Mouse (Mus musculus) embryonic facial prominence, embryonic 11.5 days (tissue): ENCODE results near the gene Gtf2ird2. TPM values are rescaled to one million over a fixed set of nuclear protein-coding genes. Genes with fewer than 3 reads are reported as not detected.

Experiments
- ATAC-seq: fragments of 200-750 bp; cut with Nextera tagmentation; replicated peaks from 2 replicates; pipeline ENCODE4 v1.8.0; 2017; ENCODE audit warnings: low read depth; ENCODE audit not compliant: insufficient number of reproducible peaks, low FRiP score, low TSS enrichment
- DNase-seq: peaks from one replicate; pipeline ENCODE4 v3.0.0-alpha.2; 2015; ENCODE audit warnings: low spot score
- H3K27ac ChIP-seq: fragments of 300-500 bp; sonication (generic); replicated peaks from 2 replicates; pipeline ENCODE4 v1.5.1; 2014; ENCODE audit warnings: mild to moderate bottlenecking, low read depth, low read length, control low read depth
- H3K27me3 ChIP-seq: fragments of 300-500 bp; sonication (generic); 2 replicates; pipeline ENCODE4 v1.6.1; 2014; ENCODE audit warnings: mild to moderate bottlenecking, low read length, moderate library complexity, mixed read lengths; ENCODE audit not compliant: control insufficient read depth, insufficient read depth
- H3K36me3 ChIP-seq: fragments of 300-500 bp; sonication (generic); replicated peaks from 2 replicates; pipeline ENCODE4 v1.6.1; 2014; ENCODE audit warnings: low read depth, mild to moderate bottlenecking, low read length, moderate library complexity, mixed read lengths; ENCODE audit not compliant: control insufficient read depth, insufficient read depth
- H3K4me1 ChIP-seq: fragments of 300-500 bp; sonication (generic); 2 replicates; pipeline ENCODE4 v1.6.1; 2014; ENCODE audit warnings: low read length, mixed read lengths; ENCODE audit not compliant: control insufficient read depth, insufficient read depth
- H3K4me2 ChIP-seq: fragments of 300-500 bp; sonication (generic); 2 replicates; pipeline ENCODE4 v1.6.1; 2014; ENCODE audit warnings: low read depth, mild to moderate bottlenecking, control low read depth, low read length, moderate library complexity
- H3K4me3 ChIP-seq: fragments of 300-500 bp; sonication (generic); 2 replicates; pipeline ENCODE4 v1.5.1; 2014; ENCODE audit warnings: low read depth, low read length, control low read depth
- H3K9ac ChIP-seq: fragments of 300-500 bp; sonication (generic); replicated peaks from 2 replicates; pipeline ENCODE4 v1.6.1; 2014; ENCODE audit warnings: mild to moderate bottlenecking, control low read depth, low read length
- H3K9me3 ChIP-seq: fragments of 300-500 bp; sonication (generic); replicated peaks from 2 replicates; pipeline ENCODE4 v1.6.1; 2016; ENCODE audit warnings: mild to moderate bottlenecking, low read length, inconsistent platforms, mixed read lengths; ENCODE audit not compliant: control insufficient read depth
- WGBS: fragments of 180-500 bp; shearing (Covaris S2); extraction: QIAGEN DNeasy Blood & Tissue Kit; methylation state at CpG from one replicate; pipeline ENCODE4 v1.1.7; 2014; 5-methylcytosine and 5-hydroxymethylcytosine counted together
- polyA plus RNA-seq: library from polyadenylated mRNA; unstranded; fragments of >200 nt; fragmentation: Nextera tagmentation; extraction: Ambion mirVana; gene quantifications from 2 replicates; pipeline ENCODE4 v1.2.1, GENCODE M21; 2014

Gtf2ird2 gene
- polyA plus RNA-seq, 1 experiment from 2014 or later = 5.4 TPM

DNA sequence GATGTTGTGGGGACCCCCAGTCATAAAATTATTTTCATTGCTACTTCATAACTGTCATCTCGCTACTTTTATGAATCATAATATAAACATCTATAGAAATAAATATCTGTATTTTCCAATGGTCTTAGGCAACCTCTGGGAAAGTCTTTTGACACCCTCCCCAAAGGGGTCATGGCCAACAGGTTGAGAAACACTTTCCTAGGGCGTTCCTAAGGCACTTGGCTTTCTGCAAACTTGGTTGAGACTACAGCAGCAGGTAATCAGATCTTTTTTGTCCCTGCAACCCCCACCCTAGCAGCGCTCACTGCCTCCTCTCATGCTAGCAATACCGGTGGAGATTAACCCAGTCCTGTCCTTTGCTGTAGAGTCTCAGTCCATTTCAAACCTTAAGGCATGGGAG, 37.5 kb downstream of the Gtf2ird2 start:
- 0 out of 2 replicates have a peak, but pooled peaks cover 3% of the 10 kb centered on the region for H3K4me1 ChIP-seq
- ATAC-seq = no peak
- no peak overlapping the region for H3K27ac ChIP-seq
- 37% methylated on average over 4 of the region's 4 CpGs for WGBS
- H3K9ac ChIP-seq = peak overlapping the region; percentile 62
- no peaks in the 10 kb centered on the region for H3K27me3 ChIP-seq
- no peak for DNase-seq
- H3K9me3 ChIP-seq = no peaks in the 10 kb centered on the region
- no peak overlapping the region; the same call in 1 of the 2 replicates for H3K4me3 ChIP-seq
- 0 out of 2 replicates have a peak overlapping the region, but pooled peaks have one; percentile 54 for H3K4me2 ChIP-seq
- H3K36me3 ChIP-seq = no peaks in the 10 kb centered on the region

DNA sequence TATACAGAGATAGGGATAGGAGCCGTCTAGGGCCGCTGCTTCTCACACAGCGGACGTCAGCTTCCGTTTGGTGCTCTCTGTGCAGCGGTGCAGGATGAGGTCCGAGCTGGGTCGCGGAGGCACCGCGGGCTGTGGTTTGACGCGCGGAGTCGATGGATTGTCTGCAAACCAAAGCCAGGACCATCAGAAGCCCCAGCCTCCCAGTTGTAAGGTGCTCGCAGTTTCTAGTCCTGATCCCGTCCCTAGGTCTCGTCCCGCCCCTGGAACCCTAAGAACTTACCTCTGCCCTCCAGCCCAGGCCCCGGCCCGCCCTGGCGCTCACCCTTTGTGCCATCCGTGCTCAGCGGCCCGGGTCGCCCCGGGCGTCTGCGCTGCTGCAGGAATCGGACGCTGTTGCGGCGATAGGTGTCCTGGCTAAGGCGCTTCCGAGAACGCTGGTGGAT, 37.9 kb downstream of the Gtf2ird2 start:
- Histone ChIP-seq H3K27ac (no peak overlapping the region), H3K4me2 (peak overlapping the region; percentile 54)

DNA sequence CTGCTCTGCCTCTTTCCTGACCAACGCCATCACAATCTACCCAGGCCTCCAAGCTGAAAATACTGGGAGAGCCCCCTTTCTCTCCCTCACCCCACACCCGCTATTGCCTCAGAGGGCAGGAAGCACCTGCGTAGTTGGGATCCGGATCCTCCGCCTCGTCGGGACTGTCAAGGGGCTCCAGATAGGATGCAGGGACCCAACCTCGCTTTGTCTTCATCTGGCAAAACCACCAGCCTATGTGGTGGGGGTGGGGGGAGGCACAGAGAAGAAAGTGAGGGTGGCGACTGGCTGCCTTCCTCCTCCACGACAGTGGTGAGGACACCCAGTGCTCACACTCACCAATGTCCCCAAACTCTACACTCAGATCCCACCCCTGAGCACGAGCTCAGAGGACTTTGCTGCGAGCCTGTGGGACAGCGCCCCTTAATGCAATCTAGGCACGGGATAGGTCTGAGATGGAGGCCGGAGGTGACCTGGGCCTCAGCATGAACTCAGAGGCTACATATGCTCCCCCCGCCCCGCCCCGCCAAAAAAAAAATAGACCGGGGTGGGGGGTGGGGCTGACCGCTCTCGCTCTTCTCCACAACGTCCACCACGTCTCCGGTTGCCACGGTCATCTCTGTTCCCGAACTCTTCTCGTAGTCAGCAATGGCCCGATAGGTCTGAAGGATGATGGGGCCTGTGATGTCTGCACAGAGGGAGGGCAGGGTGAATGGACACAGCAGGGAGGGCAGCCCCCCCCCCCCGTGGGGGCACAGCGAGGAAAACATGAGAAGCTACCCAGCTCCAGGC, 41.5 kb downstream of the Gtf2ird2 start:
- no peak overlapping the region for H3K9ac ChIP-seq
- peaks cover 6% of the 10 kb centered on the region; the same call in 1 of the 2 replicates for H3K4me1 ChIP-seq
- no peak overlapping the region for H3K4me3 ChIP-seq
- ATAC-seq = no peak
- H3K36me3 ChIP-seq = no peaks in the 10 kb centered on the region
- 74% methylated on average over 30 of the region's 30 CpGs for WGBS
- DNase-seq = no peak
- H3K4me2 ChIP-seq = no peak overlapping the region
- no peaks in the 10 kb centered on the region for H3K9me3 ChIP-seq
- no peaks in the 10 kb centered on the region for H3K27me3 ChIP-seq
- H3K27ac ChIP-seq = no peak overlapping the region

More for the DNA sequence above, 37.9 kb downstream of the Gtf2ird2 start:
- ATAC-seq (no peak), DNase-seq (peak; percentile 41)
- Histone ChIP-seq H3K27me3 (no peaks in the 10 kb centered on the region), H3K9me3 (no peaks in the 10 kb centered on the region), H3K36me3 (no peaks in the 10 kb centered on the region), H3K9ac (peak overlapping the region; percentile 62), H3K4me3 (peak overlapping the region; percentile 8), H3K4me1 (peaks cover 6% of the 10 kb centered on the region; the same call in 1 of the 2 replicates)
- WGBS = 2% methylated on average over 36 of the region's 36 CpGs

DNA sequence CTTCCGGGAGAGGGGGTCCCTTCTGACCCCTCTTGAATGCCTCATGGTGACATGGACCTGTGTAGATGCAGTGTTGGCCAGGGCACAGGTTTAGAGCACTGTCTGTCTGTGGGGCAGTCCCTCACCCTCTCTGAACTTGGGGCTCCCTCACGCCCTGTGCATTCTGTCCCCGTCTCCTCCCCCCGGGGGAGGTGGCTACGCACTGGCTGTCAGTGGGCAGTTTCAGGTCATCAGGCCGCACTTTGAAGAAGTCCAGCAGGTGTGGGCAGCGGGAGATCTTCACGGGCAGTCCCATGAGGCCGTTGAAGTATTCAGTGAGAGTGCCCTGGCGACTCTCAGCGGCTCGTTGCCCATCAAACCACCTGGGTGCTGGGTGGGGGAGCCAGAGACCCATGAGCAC, 43.1 kb downstream of the Gtf2ird2 start:
- Histone ChIP-seq H3K27me3 (no peaks in the 10 kb centered on the region), H3K4me3 (no peak overlapping the region), H3K4me1 (peaks cover 5% of the 10 kb centered on the region; the same call in 1 of the 2 replicates), H3K9ac (peak overlapping the region; percentile 6; the same call in 1 of the 2 replicates), H3K27ac (no peak overlapping the region), H3K9me3 (no peaks in the 10 kb centered on the region), H3K36me3 (no peaks in the 10 kb centered on the region), H3K4me2 (no peak overlapping the region)
- DNase-seq (no peak), ATAC-seq (0 out of 2 replicates have a peak, but pooled peaks have one; percentile 8)
- 67% methylated on average over 12 of the region's 12 CpGs for WGBS

DNA sequence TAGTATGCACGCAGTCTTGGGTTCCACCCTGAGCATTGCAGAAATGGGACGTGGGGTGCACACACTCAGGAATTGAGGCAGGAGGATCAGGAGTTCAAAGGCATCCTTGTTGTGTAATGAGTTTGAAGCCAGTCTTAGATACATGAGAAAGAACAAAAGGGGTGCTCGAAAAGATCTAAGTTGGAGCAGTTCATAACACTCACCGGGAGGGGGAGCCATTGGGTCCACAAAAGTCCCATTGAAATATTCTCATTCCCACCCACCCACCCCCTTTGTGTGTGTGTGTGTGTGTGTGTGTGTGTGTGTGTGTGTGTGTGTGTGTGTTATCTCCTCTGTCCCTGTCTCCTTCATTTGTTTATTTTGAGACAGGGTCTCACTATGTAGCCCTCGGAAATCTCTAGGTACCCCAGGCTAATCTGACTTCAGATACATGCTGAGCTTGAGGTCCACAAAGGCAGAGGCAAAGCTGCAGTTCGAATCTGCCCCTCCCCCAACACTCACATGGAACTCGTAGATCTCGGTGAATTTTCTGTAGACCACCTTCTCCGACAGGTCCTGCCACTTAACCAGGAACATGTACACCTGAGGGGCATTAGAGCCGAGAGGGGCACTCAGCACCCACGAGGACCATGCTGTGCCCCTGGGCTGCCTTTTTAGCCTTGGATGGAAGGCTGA, 43.9 kb downstream of the Gtf2ird2 start:
- no peak overlapping the region for H3K27ac ChIP-seq
- peak; percentile 67 for DNase-seq
- H3K9me3 ChIP-seq = no peaks in the 10 kb centered on the region
- peaks cover 3% of the 10 kb centered on the region; the same call in 1 of the 2 replicates for H3K4me1 ChIP-seq
- H3K36me3 ChIP-seq = no peaks in the 10 kb centered on the region
- WGBS = 36% methylated on average over 11 of the region's 11 CpGs
- no peaks in the 10 kb centered on the region for H3K27me3 ChIP-seq
- H3K4me2 ChIP-seq = no peak overlapping the region
- no peak overlapping the region for H3K9ac ChIP-seq
- H3K4me3 ChIP-seq = no peak overlapping the region
- no peak for ATAC-seq

DNA sequence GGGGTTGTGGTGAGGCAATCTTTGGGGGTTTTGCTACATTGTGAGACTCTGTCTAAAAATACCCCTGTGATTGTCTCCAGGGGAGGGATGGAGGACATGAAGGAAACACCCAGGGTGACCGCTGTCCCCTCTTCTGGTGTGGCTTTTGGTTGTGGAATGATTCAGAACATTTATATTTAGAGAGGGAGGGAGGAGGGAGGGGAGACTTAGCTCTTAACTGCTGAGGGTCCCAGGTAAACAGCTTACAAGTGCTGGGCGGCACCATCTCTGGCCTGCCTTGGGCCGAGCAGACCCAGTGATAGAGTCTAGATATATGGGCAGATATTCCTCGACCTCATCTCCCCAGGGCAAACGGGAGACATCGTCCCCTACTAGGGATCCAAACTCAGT, 44.4 kb downstream of the Gtf2ird2 start:
- Histone ChIP-seq H3K9me3 (no peaks in the 10 kb centered on the region), H3K27me3 (no peaks in the 10 kb centered on the region), H3K9ac (no peak overlapping the region), H3K36me3 (no peaks in the 10 kb centered on the region), H3K4me2 (no peak overlapping the region), H3K4me1 (peaks cover 3% of the 10 kb centered on the region; the same call in 1 of the 2 replicates), H3K27ac (no peak overlapping the region), H3K4me3 (no peak overlapping the region)
- 74% methylated on average over 6 of the region's 6 CpGs for WGBS
- ATAC-seq (no peak), DNase-seq (no peak)

DNA sequence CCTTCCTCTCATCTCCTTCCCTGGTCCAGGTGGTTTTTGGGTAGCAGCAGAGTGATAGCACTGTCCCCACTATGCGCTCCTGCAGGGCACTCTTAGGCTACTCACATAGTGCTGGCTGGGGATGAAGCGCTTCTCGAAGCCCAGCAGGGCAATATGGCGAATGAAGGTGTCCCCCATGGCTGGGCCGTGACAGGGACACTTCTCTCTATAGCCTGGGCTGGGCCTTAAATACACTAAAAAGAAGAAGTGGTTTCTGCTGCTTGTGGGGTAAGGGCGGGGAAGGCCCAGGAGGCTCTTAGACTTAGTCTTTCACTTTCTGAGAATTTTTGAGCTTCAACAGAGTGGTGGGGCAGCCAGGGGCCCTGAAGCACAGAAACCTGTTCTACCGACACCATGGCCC, 45.6 kb downstream of the Gtf2ird2 start, which contains the start of gene Ncf1:
Gene Ncf1 (minus strand): TSS at position 235 of the 400 bp plus-strand sequence.
- no peak within 1 kb of the TSS for H3K27ac ChIP-seq
- H3K27me3 ChIP-seq = no peaks in the 10 kb centered on the region

More for the DNA sequence above, 45.6 kb downstream of the Gtf2ird2 start, which contains the start of gene Ncf1:
- no peak within 1 kb of the TSS for H3K4me3 ChIP-seq
- DNase-seq = no peak
- no peaks in the 10 kb centered on the region for H3K36me3 ChIP-seq
- peaks cover 3% of the 10 kb centered on the region; the same call in 1 of the 2 replicates for H3K4me1 ChIP-seq
- no peaks in the 10 kb centered on the region for H3K9me3 ChIP-seq
- no peak within 1 kb of the TSS; the same call in 1 of the 2 replicates for H3K9ac ChIP-seq
- ATAC-seq = no peak
- no peak within 1 kb of the TSS for H3K4me2 ChIP-seq
- WGBS = 82% methylated on average over 7 of the region's 7 CpGs
